Mouse (Mus musculus) midbrain, embryonic 16.5 days (tissue): ENCODE data around the gene Notch1. TPM values are rescaled to one million over a fixed set of nuclear protein-coding genes. Genes with fewer than 3 reads are reported as not detected.

Experiments
- ATAC-seq: fragments of 200-750 bp; cut with Nextera tagmentation; 2 replicates; pipeline ENCODE4 v1.8.0; 2017; ENCODE audit warnings: moderate TSS enrichment
- H3K27ac ChIP-seq: fragments of 300-500 bp; sonication (generic); 2 replicates; pipeline ENCODE4 v1.5.1; 2014; ENCODE audit warnings: mild to moderate bottlenecking, low read length, mixed read lengths
- H3K27me3 ChIP-seq: fragments of 300-500 bp; sonication (generic); 2 replicates; pipeline ENCODE4 v1.6.1; 2014; ENCODE audit warnings: low read depth, low read length, mixed read lengths; ENCODE audit not compliant: control insufficient read depth, insufficient read depth
- H3K36me3 ChIP-seq: fragments of 300-500 bp; sonication (generic); 2 replicates; pipeline ENCODE4 v1.6.1; 2014; ENCODE audit warnings: mild to moderate bottlenecking, low read length, moderate library complexity, mixed read lengths; ENCODE audit not compliant: control insufficient read depth, insufficient read depth
- H3K4me1 ChIP-seq: fragments of 300-500 bp; sonication (generic); 2 replicates; pipeline ENCODE4 v1.6.1; 2014; ENCODE audit warnings: mild to moderate bottlenecking, low read length, mixed read lengths; ENCODE audit not compliant: control insufficient read depth, insufficient read depth
- H3K4me2 ChIP-seq: fragments of 300-500 bp; sonication (generic); 2 replicates; pipeline ENCODE4 v1.6.1; 2014; ENCODE audit warnings: mild to moderate bottlenecking, low read length, mixed read lengths
- H3K4me3 ChIP-seq: fragments of 300-500 bp; sonication (generic); 2 replicates; pipeline ENCODE4 v1.5.1; 2014; ENCODE audit warnings: low read depth, mild to moderate bottlenecking, low read length, moderate library complexity, mixed read lengths
- H3K9ac ChIP-seq: fragments of 300-500 bp; sonication (generic); 2 replicates; pipeline ENCODE4 v1.6.1; 2014; ENCODE audit warnings: low read depth, low read length, mixed read lengths
- H3K9me3 ChIP-seq: fragments of 300-500 bp; sonication (generic); replicated peaks from 2 replicates; pipeline ENCODE4 v1.6.1; 2014; ENCODE audit warnings: mild to moderate bottlenecking, low read length, mixed read lengths; ENCODE audit not compliant: control insufficient read depth, poor library complexity, severe bottlenecking
- WGBS: fragments of 180-500 bp; shearing (Covaris S2); extraction: QIAGEN DNeasy Blood & Tissue Kit; methylation state at CpG from one replicate; pipeline ENCODE4 v1.1.7; 2014; 5-methylcytosine and 5-hydroxymethylcytosine counted together
- polyA plus RNA-seq: library from polyadenylated mRNA; unstranded; fragments of >200 nt; fragmentation: Nextera tagmentation; extraction: Ambion mirVana; gene quantifications from 2 replicates; pipeline ENCODE4 v1.2.1, GENCODE M21; 2015

Gene Notch1
- polyA plus RNA-seq, 1 experiment from 2014 or later = 10.7 TPM

GRCm38 (mm10) chr2:26472312-26473090, 44.0 kb downstream of the Notch1 start:
- H3K4me1 ChIP-seq = peaks cover 10% of the 10 kb centered on the region
- WGBS = 87% methylated on average over 11 of the region's 11 CpGs
- H3K4me2 ChIP-seq = no peak overlapping the region
- ATAC-seq = no peak
- no peak overlapping the region for H3K9ac ChIP-seq
- no peaks in the 10 kb centered on the region for H3K9me3 ChIP-seq
- H3K4me3 ChIP-seq = no peak overlapping the region
- no peaks in the 10 kb centered on the region for H3K27me3 ChIP-seq
- no peaks in the 10 kb centered on the region for H3K36me3 ChIP-seq
- H3K27ac ChIP-seq = no peak overlapping the region

- WGBS = 87% methylated on average over 6 of the region's 6 CpGs
- Histone ChIP-seq H3K4me1 (peaks cover 10% of the 10 kb centered on the region), H3K9me3 (no peaks in the 10 kb centered on the region), H3K27me3 (no peaks in the 10 kb centered on the region), H3K27ac (no peak overlapping the region), H3K4me3 (no peak overlapping the region), H3K4me2 (no peak overlapping the region), H3K36me3 (no peaks in the 10 kb centered on the region), H3K9ac (no peak overlapping the region)
- ATAC-seq = no peak
Measured at GRCm38 (mm10) chr2:26471652-26472285, 44.7 kb downstream of the Notch1 start.

GRCm38 (mm10) chr2:26470967-26471366, 45.5 kb downstream of the Notch1 start:
- Histone ChIP-seq H3K4me1 (peaks cover 10% of the 10 kb centered on the region), H3K9me3 (no peaks in the 10 kb centered on the region), H3K27me3 (no peaks in the 10 kb centered on the region), H3K9ac (no peak overlapping the region), H3K27ac (no peak overlapping the region), H3K4me3 (no peak overlapping the region), H3K4me2 (no peak overlapping the region), H3K36me3 (no peaks in the 10 kb centered on the region)
- 94% methylated on average over 17 of the region's 17 CpGs for WGBS
- ATAC-seq = no peak

DNA sequence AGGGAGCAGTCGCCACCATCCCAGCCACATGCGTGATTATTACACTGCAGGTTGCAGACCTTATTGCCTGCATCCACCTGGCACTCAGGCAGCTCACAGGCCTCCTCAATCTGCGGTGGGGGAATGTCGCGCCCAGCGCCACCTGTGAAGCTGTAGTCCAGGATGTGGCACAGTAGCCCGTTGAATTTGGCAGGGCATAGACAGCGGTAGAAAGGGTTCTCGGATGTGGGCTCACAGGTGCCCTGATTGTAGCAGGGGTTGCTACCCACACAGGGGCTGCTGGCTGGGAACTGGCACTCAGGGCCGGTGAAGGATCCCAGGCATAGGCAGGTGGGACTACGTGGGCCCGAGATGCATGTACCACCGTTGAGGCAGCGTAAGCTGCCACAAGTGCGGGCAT, 48.1 kb downstream of the Notch1 start:
- Histone ChIP-seq H3K36me3 (no peaks in the 10 kb centered on the region), H3K4me2 (no peak overlapping the region), H3K27me3 (no peaks in the 10 kb centered on the region), H3K9me3 (no peaks in the 10 kb centered on the region), H3K27ac (no peak overlapping the region), H3K9ac (no peak overlapping the region), H3K4me1 (0 out of 2 replicates have a peak, but pooled peaks cover 2% of the 10 kb centered on the region), H3K4me3 (no peak overlapping the region)
- ATAC-seq = no peak
- 94% methylated on average over 15 of the region's 15 CpGs for WGBS

DNA sequence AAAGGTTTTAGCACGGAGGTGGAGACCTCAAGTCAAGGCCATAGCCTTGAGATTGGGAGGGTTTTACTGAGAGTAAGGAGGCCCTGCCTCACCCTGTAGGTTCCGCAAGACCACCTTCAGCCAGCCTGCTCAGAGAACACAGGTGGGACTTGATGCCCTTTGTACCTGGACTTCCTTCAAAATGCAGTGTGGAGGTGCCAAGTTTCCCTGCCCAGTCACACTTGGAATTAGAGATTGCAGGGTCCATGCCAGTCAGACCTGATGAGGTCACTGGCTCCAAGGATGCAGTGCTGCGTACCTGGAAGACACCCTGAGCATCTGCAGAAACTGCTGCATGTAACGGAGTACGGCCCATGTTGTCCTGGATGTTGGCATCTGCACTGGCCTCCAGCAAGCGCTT, 53.1 kb downstream of the Notch1 start:
- no peak overlapping the region for H3K27ac ChIP-seq
- WGBS = 94% methylated on average over 6 of the region's 6 CpGs
- H3K4me2 ChIP-seq = no peak overlapping the region
- H3K4me3 ChIP-seq = no peak overlapping the region
- no peak overlapping the region for H3K9ac ChIP-seq
- H3K27me3 ChIP-seq = no peaks in the 10 kb centered on the region
- no peaks in the 10 kb centered on the region for H3K9me3 ChIP-seq
- 0 out of 2 replicates have a peak, but pooled peaks cover 2% of the 10 kb centered on the region for H3K4me1 ChIP-seq
- ATAC-seq = no peak
- H3K36me3 ChIP-seq = no peaks in the 10 kb centered on the region; the same call in 1 of the 2 replicates

DNA sequence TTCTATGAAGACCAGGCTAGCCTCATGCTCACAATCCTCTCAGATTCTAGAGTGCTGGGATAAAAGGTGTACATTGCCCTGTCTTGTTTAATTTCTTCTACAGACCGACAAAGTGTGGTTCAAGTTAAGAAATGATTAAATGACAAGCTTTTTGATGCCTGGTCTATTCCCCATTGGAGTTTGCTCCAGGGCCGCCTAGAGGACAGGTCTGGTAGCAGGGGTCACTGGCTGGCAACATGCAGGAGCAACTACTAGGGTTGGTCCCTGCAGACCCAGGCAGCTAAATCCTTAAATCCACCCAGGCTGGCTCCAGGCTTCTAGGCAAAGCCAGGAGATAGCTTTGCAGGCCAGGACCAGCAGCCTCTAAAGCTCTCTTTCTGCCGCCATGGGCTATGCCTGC, 53.5 kb downstream of the Notch1 start:
- Histone ChIP-seq H3K27ac (no peak overlapping the region), H3K4me3 (no peak overlapping the region), H3K9me3 (no peaks in the 10 kb centered on the region), H3K27me3 (no peaks in the 10 kb centered on the region), H3K4me1 (0 out of 2 replicates have a peak, but pooled peaks cover 2% of the 10 kb centered on the region), H3K9ac (no peak overlapping the region), H3K4me2 (no peak overlapping the region), H3K36me3 (no peaks in the 10 kb centered on the region; the same call in 1 of the 2 replicates)
- 79% methylated on average over 3 of the region's 3 CpGs for WGBS
- ATAC-seq = no peak

DNA sequence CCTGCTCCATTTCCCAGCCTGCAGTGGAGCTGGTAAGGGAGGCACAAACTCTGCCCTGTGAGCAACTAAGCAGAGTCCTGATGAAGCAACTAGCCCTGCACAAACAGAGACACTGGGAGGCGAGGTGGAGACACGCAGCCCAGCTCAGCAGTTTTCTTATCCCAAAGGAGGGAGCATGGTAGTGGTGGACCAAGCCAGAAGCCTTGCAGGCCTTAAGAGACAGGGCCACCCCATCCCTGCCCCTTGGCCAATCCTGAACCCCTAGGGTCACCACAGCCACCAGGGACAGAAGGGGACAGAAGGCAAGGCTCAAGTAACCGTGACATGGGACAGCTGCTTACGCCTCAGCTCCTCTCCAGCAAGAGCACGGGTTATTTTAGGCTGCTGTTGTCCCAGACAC, 54.8 kb downstream of the Notch1 start:
- 0 out of 2 replicates have a peak, but pooled peaks cover 2% of the 10 kb centered on the region for H3K4me1 ChIP-seq
- H3K9ac ChIP-seq = no peak overlapping the region
- H3K9me3 ChIP-seq = no peaks in the 10 kb centered on the region
- no peak overlapping the region for H3K27ac ChIP-seq
- no peaks in the 10 kb centered on the region; the same call in 1 of the 2 replicates for H3K36me3 ChIP-seq
- no peak for ATAC-seq
- H3K4me2 ChIP-seq = no peak overlapping the region
- H3K27me3 ChIP-seq = no peaks in the 10 kb centered on the region
- 92% methylated on average over 5 of the region's 5 CpGs for WGBS
- no peak overlapping the region for H3K4me3 ChIP-seq

DNA sequence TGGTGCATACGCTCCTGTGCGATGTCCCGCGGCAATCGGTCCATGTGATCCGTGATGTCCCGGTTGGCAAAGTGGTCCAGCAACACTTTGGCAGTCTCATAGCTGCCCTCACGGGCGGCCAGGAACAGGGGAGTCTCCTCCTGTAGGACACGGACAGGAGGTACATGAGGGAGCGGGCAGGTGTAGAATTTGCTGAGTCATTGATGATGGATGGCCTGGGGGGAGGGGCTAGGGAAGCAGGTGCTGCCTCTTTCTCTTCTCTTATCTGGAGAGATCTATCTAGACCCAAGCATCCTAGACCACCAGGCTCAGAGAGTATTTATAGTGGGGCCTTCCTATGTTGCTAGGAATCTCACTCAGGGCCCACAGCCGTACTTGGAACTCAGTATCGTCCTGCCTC, 55.6 kb downstream of the Notch1 start:
- Histone ChIP-seq H3K4me3 (no peak overlapping the region), H3K27ac (no peak overlapping the region), H3K9ac (no peak overlapping the region), H3K4me1 (0 out of 2 replicates have a peak, but pooled peaks cover 2% of the 10 kb centered on the region), H3K36me3 (no peaks in the 10 kb centered on the region; the same call in 1 of the 2 replicates), H3K4me2 (no peak overlapping the region), H3K27me3 (no peaks in the 10 kb centered on the region), H3K9me3 (no peaks in the 10 kb centered on the region)
- ATAC-seq = no peak
- 93% methylated on average over 13 of the region's 13 CpGs for WGBS

DNA sequence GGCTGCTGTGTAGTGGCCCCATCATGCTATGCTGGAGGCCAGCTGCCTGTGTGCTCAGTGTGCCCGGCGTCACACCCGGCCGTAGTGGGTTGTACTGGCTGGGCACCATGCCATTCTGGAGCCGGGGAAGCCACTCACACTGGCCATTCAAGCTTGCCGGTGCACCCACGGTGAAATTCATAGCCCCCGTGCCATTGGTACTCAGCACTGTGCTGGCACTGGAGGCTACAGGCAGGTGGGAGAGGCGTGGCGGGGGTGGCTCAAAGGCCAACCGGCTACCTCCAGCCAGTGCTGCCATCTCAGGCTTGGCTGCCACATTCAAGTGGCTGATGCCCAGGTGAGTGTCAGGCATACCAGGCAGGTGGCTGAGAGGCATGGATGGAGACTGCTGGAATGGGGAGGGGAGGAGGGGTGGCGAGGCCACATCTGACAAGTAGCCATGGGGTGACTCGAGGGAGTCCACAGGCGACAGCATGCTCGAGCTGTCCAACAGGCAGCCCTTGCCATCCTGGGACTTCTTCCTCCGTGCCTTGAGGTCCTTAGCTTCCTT, 56.3 kb downstream of the Notch1 start:
- WGBS = 88% methylated on average over 16 of the region's 16 CpGs
- Histone ChIP-seq H3K9ac (no peak overlapping the region), H3K27me3 (no peaks in the 10 kb centered on the region), H3K4me1 (no peaks in the 10 kb centered on the region), H3K4me3 (no peak overlapping the region), H3K9me3 (no peaks in the 10 kb centered on the region), H3K4me2 (no peak overlapping the region), H3K36me3 (no peaks in the 10 kb centered on the region; the same call in 1 of the 2 replicates), H3K27ac (no peak overlapping the region; the same call in 1 of the 2 replicates)
- 0 out of 2 replicates have a peak, but pooled peaks have one; percentile 33 for ATAC-seq
